Mouse (Mus musculus) CH12.LX (cell line): ENCODE results near the gene Zhx3.

Source experiments
- ETS1 ChIP-seq: conservative IDR thresholded peaks from 2 replicates; pipeline ENCODE4 v1.6.1; 2012; ENCODE audit warnings: low read depth, mild to moderate bottlenecking, inconsistent platforms, low read length, improper control_type of control experiment, moderate library complexity
- MYC ChIP-seq: IDR thresholded peaks from 2 replicates; pipeline ENCODE4 v1.6.1; 2011; ENCODE audit warnings: low read depth, mild to moderate bottlenecking, improper control_type of control experiment, low read length
- TBP ChIP-seq: conservative IDR thresholded peaks from 2 replicates; pipeline ENCODE4 v1.6.1; 2011; ENCODE audit warnings: low read depth, low read length, improper control_type of control experiment

DNA sequence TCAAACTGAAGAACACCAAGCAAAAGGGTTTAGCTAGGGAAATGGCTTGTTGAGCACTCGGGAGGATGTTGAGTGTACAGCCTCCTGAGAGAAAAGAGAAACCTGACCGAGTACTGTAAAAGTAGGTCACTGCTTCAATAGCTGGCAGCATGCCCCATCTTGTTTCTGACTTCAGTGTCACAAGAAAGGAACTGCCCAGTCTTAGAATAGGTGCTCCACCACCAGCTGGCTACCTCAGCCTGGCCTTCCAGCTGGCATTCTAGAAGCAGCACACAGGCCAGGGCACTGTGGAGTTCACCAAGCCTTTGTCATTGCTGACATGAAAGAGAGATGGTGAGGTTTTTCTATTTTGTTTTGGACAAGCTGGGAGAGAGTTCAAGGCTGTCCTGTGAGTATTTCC lies 75.8 kb downstream of the Zhx3 start:
- TF ChIP-seq MYC (no peak), TBP (no peak), ETS1 (no peak)
